12 mouse cellular contexts compared by ENCODE assay signal in genomic region chr11:96194401-96194710, GRCm38 (mm10). TPM values are rescaled to one million over a fixed set of nuclear protein-coding genes. Genes with fewer than 3 reads are reported as not detected.
DNase-seq lines count a peak whose midpoint lies in the region; ATAC-seq and TF ChIP-seq lines count a peak whose summit lies in the region.
"Had no signal": no experiment of that assay in that cellular context is flagged by ENCODE, and none has a peak within 500 bp of the region (broad histone marks: within the 10 kb centered on the region; RNA-seq: fewer than 3 reads in every experiment).

No protein-coding gene starts in this region.

- no peak for TF ChIP-seq CTCF in heart, postnatal 0 days (IDR thresholded peaks at IDR 0.05; ENCODE audit: low read depth)
- TF ChIP-seq CTCF in testis, adult 2 months (IDR thresholded peaks at IDR 0.05; ENCODE audit: control insufficient read depth, insufficient read depth, insufficient replicate concordance, low read depth, low read length), result no peak
- TF ChIP-seq CTCF in stomach, postnatal 0 days (IDR thresholded peaks at IDR 0.05; ENCODE audit: low read depth), result no peak

- no peaks in the 10 kb centered on the region for H3K9me3 ChIP-seq in heart, postnatal 0 days (replicated peaks; ENCODE audit: control insufficient read depth, low read length)
- no peaks in the 10 kb centered on the region for H3K9me3 ChIP-seq in limb, embryonic 11.5 days (ENCODE audit: control insufficient read depth, low read length)
- H3K9me3 ChIP-seq in stomach, postnatal 0 days (ENCODE audit: control insufficient read depth, low read length), result no peaks in the 10 kb centered on the region

- no peak for ATAC-seq in heart, postnatal 0 days (ENCODE audit: insufficient read depth, low read depth)
- no peak for ATAC-seq in limb, embryonic 11.5 days (ENCODE audit: insufficient number of reproducible peaks, low FRiP score, low TSS enrichment, low read depth)
- no peak; the same call in 1 of the 2 replicates for ATAC-seq in stomach, postnatal 0 days (ENCODE audit: low FRiP score, low TSS enrichment)
- no peak for ATAC-seq in megakaryocyte-erythroid progenitor cell, adult 5-6 weeks (replicated peaks; ENCODE audit: low FRiP score, low TSS enrichment, poor library complexity, severe bottlenecking)

- H3K27ac ChIP-seq in heart, postnatal 0 days (ENCODE audit: low read depth), result no peak overlapping the region
- no peak overlapping the region for H3K27ac ChIP-seq in testis, adult 2 months (ENCODE audit: control insufficient read depth, insufficient read depth, low read depth, low read length)
- no peak overlapping the region for H3K27ac ChIP-seq in limb, embryonic 11.5 days (replicated peaks; ENCODE audit: low read depth, low read length)
- no peak overlapping the region for H3K27ac ChIP-seq in stomach, postnatal 0 days (replicated peaks)

- 3% methylated on average over 10 of the region's 10 CpGs for WGBS in heart, postnatal 0 days
- 0% methylated on average over 10 of the region's 10 CpGs for WGBS in limb, embryonic 11.5 days
- WGBS in stomach, postnatal 0 days, result 2% methylated on average over 10 of the region's 10 CpGs

- no peak for DNase-seq in heart, postnatal 0 days (ENCODE audit: low spot score)
- DNase-seq in heart, postnatal 14 days, result no peak
- no peak for DNase-seq in testis, postnatal 10 days (ENCODE audit: low spot score)
- DNase-seq in limb, embryonic 11.5 days (ENCODE audit: low spot score), result no peak
- DNase-seq in stomach, postnatal 0 days (ENCODE audit: low spot score), result no peak
- DNase-seq in right cerebral cortex, postnatal 25 days, result no peak
- DNase-seq: cerebellum, postnatal 10 days; kidney, adult 8-10 months had no signal

- TF ChIP-seq POLR2A in testis, adult 2 months (IDR thresholded peaks at IDR 0.05; ENCODE audit: control insufficient read depth, low read depth, low read length), result no peak

- TF ChIP-seq EP300 in heart, postnatal 0 days (IDR thresholded peaks at IDR 0.05; ENCODE audit: low read depth), result no peak
- TF ChIP-seq EP300 in stomach, postnatal 0 days (optimal IDR thresholded peaks at IDR 0.05), result no peak

- peaks cover 99% of the 10 kb centered on the region for H3K27me3 ChIP-seq in heart, postnatal 0 days (ENCODE audit: control insufficient read depth, insufficient read depth, low read length)
- peaks cover 6% of the 10 kb centered on the region for H3K27me3 ChIP-seq in testis, adult 2 months (ENCODE audit: control insufficient read depth, insufficient read depth, low read length)
- H3K27me3 ChIP-seq in limb, embryonic 11.5 days (ENCODE audit: control insufficient read depth, insufficient read depth, low read length), result peaks cover 96% of the 10 kb centered on the region
- peaks cover 51% of the 10 kb centered on the region for H3K27me3 ChIP-seq in stomach, postnatal 0 days (ENCODE audit: control insufficient read depth, insufficient read depth, low read length)

- no peak overlapping the region for H3K4me2 ChIP-seq in heart, postnatal 0 days (ENCODE audit: low read depth, low read length)
- peak overlapping the region; percentile 20; the same call in 1 of the 2 replicates for H3K4me2 ChIP-seq in limb, embryonic 11.5 days (ENCODE audit: low read depth, severe bottlenecking)
- 0 out of 2 replicates have a peak overlapping the region, but pooled peaks have one; percentile 8 for H3K4me2 ChIP-seq in stomach, postnatal 0 days (replicated peaks; ENCODE audit: low read depth)

- H3K9ac ChIP-seq in heart, postnatal 0 days (replicated peaks; ENCODE audit: low read depth, low read length), result no peak overlapping the region
- H3K9ac ChIP-seq in limb, embryonic 11.5 days (ENCODE audit: low read length), result no peak overlapping the region
- 0 out of 2 replicates have a peak overlapping the region, but pooled peaks have one; percentile 18 for H3K9ac ChIP-seq in stomach, postnatal 0 days (ENCODE audit: low read length)

- no peaks in the 10 kb centered on the region for H3K4me1 ChIP-seq in heart, postnatal 0 days (ENCODE audit: control insufficient read depth, insufficient read depth)
- H3K4me1 ChIP-seq in testis, adult 2 months (ENCODE audit: control insufficient read depth, insufficient read depth, low read length), result peaks cover 21% of the 10 kb centered on the region
- peaks cover 9% of the 10 kb centered on the region for H3K4me1 ChIP-seq in limb, embryonic 11.5 days (ENCODE audit: control insufficient read depth, insufficient read depth, low read length)
- H3K4me1 ChIP-seq in stomach, postnatal 0 days (replicated peaks; ENCODE audit: control insufficient read depth, insufficient read depth), result no peaks in the 10 kb centered on the region

- H3K36me3 ChIP-seq in heart, postnatal 0 days (replicated peaks; ENCODE audit: control insufficient read depth, insufficient read depth, low read length), result no peaks in the 10 kb centered on the region
- H3K36me3 ChIP-seq in testis, adult 2 months (ENCODE audit: control insufficient read depth, insufficient read depth, low read length), result no peaks in the 10 kb centered on the region
- no peaks in the 10 kb centered on the region for H3K36me3 ChIP-seq in limb, embryonic 11.5 days (ENCODE audit: control insufficient read depth, insufficient read depth, low read length)
- no peaks in the 10 kb centered on the region for H3K36me3 ChIP-seq in stomach, postnatal 0 days (ENCODE audit: control insufficient read depth, insufficient read depth, low read length)

- peak overlapping the region; percentile 8; the same call in 1 of the 2 replicates for H3K4me3 ChIP-seq in heart, postnatal 0 days (ENCODE audit: low read depth, low read length)
- peak overlapping the region; percentile 11; the same call in 1 of the 2 replicates for H3K4me3 ChIP-seq in testis, adult 2 months (ENCODE audit: control insufficient read depth, low read depth, low read length)
- peak overlapping the region; percentile 15; the same call in 1 of the 2 replicates for H3K4me3 ChIP-seq in limb, embryonic 11.5 days (ENCODE audit: low read depth, low read length)
- peak overlapping the region; percentile 6; the same call in 1 of the 2 replicates for H3K4me3 ChIP-seq in stomach, postnatal 0 days (ENCODE audit: low read depth, low read length)

- intact Hi-C loops in heart, postnatal 14 days (cut with DNase I), result no loop called here

RNA-seq across cellular contexts. Expression of gene Hoxb13, which starts 0.2 kb away (rescaled TPM):
- not detected in 2 replicates for total RNA-seq in heart, postnatal 0 days (2014; rRNA removed; ENCODE audit: low replicate concordance)
- not detected in 2 replicates for polyA plus RNA-seq in heart, postnatal 0 days (2015; fragmentation: Nextera tagmentation; extraction: Ambion mirVana)
- total RNA-seq in heart, postnatal 14 days (2021), result not detected
- 0.04 TPM in 2 replicates for polyA plus RNA-seq in testis, adult 2 months (2012; rRNA removed)
- polyA plus RNA-seq in limb, embryonic 11.5 days (2014; fragmentation: Nextera tagmentation; extraction: Ambion mirVana), result 0.09 TPM in 1 of 2 replicates, not detected in the other
- not detected in 2 replicates for polyA plus RNA-seq in stomach, postnatal 0 days (2015; fragmentation: Nextera tagmentation; extraction: Ambion mirVana)
- total RNA-seq in megakaryocyte-erythroid progenitor cell, adult 5-6 weeks (2014; fragmentation: Nextera tagmentation), result not detected in 2 replicates
- total RNA-seq in megakaryocyte-erythroid progenitor cell, adult 5-6 weeks (2017), result not detected in 2 replicates
- total RNA-seq: adrenal gland, adult 18-20 months; liver, adult 2 months had no signal
